Mouse (Mus musculus) kidney, postnatal 4 days (tissue): ENCODE measurements at regions not wholly inside any gene's neighbourhood (a gene's known extent, or its start where the extent isn't known, plus 50 kb on each side); places are given as distances from the start of the nearest gene placed in this dataset.

Experiments
- DNase-seq, 2 experiments: peaks; one replicate each; pipeline ENCODE4 v3.0.0; 2021; ENCODE audit warnings: mixed read lengths in 2 of 2

GRCm38 (mm10) chr10:126628057-126628456 lies 273.1 kb downstream of the Atp23 start:
- no peak for DNase-seq

GRCm38 (mm10) chr10:126625466-126625865 lies 275.7 kb downstream of the Atp23 start:
- peak; percentile 72 to 74 for DNase-seq

GRCm38 (mm10) chr10:126620802-126621201 lies 280.4 kb downstream of the Atp23 start:
- no peak for DNase-seq

- no peak for DNase-seq
Measured at GRCm38 (mm10) chr10:126619970-126620369, 281.2 kb downstream of the Atp23 start.

GRCm38 (mm10) chr10:126612226-126612625 lies 288.9 kb downstream of the Atp23 start:
- no peak for DNase-seq

- no peak for DNase-seq
Measured at GRCm38 (mm10) chr10:126610506-126610905, 290.6 kb downstream of the Atp23 start.

GRCm38 (mm10) chr10:126599686-126600085 lies 301.5 kb downstream of the Atp23 start:
- DNase-seq: no peak

- no peak for DNase-seq
Measured at GRCm38 (mm10) chr10:126568155-126568554, 333.0 kb downstream of the Atp23 start.

- peak; percentile 8 to 37 for DNase-seq
Measured at GRCm38 (mm10) chr10:126565326-126565725, 335.8 kb downstream of the Atp23 start.

- DNase-seq: no peak
Measured at GRCm38 (mm10) chr10:126555080-126555479, 346.1 kb downstream of the Atp23 start.

- no peak for DNase-seq
Measured at GRCm38 (mm10) chr10:126531950-126532349, 369.2 kb downstream of the Atp23 start.

GRCm38 (mm10) chr10:126531368-126531767 lies 369.8 kb downstream of the Atp23 start:
- peak in 1 of 2 experiments; percentile 15 for DNase-seq

GRCm38 (mm10) chr10:126528801-126529200 lies 372.4 kb downstream of the Atp23 start:
- no peak for DNase-seq

- no peak for DNase-seq
Measured at GRCm38 (mm10) chr10:126526186-126526585, 375.0 kb downstream of the Atp23 start.

GRCm38 (mm10) chr10:126521836-126522815 lies 379.0 kb downstream of the Atp23 start:
- no peak for DNase-seq

- peak; percentile 12 to 33 for DNase-seq
Measured at GRCm38 (mm10) chr10:126520973-126521372, 380.2 kb downstream of the Atp23 start.

GRCm38 (mm10) chr10:126513185-126513584 lies 388.0 kb downstream of the Atp23 start:
- peak; percentile 17 to 44 for DNase-seq

GRCm38 (mm10) chr10:126511511-126511910 lies 389.6 kb downstream of the Atp23 start:
- DNase-seq: peak; percentile 89

- DNase-seq: no peak
Measured at GRCm38 (mm10) chr10:126505988-126506387, 395.2 kb downstream of the Atp23 start.

- no peak for DNase-seq
Measured at GRCm38 (mm10) chr10:126502013-126502688, 399.0 kb downstream of the Atp23 start.

- no peak for DNase-seq
Measured at GRCm38 (mm10) chr10:126498726-126499125, 402.4 kb downstream of the Atp23 start.

GRCm38 (mm10) chr10:126493734-126494133 lies 407.4 kb downstream of the Atp23 start:
- no peak for DNase-seq

GRCm38 (mm10) chr10:126492211-126492610 lies 408.9 kb downstream of the Atp23 start:
- no peak for DNase-seq

GRCm38 (mm10) chr10:126485129-126485528 lies 416.0 kb downstream of the Atp23 start:
- no peak for DNase-seq
